Mouse (Mus musculus) brain, adult 2 months (tissue): ENCODE data around the gene Eif3g.

Source experiments
- DNase-seq: peaks from one replicate; pipeline ENCODE4 v3.0.0; 2011; ENCODE audit warnings: low read depth, low spot score

Eif3g gene

GRCm38 (mm10) chr9:20898511-20899073, at the start of gene Eif3g:
Gene Eif3g (minus strand): TSS chr9:20898623.
- DNase-seq, result peak; percentile 95

DNA sequence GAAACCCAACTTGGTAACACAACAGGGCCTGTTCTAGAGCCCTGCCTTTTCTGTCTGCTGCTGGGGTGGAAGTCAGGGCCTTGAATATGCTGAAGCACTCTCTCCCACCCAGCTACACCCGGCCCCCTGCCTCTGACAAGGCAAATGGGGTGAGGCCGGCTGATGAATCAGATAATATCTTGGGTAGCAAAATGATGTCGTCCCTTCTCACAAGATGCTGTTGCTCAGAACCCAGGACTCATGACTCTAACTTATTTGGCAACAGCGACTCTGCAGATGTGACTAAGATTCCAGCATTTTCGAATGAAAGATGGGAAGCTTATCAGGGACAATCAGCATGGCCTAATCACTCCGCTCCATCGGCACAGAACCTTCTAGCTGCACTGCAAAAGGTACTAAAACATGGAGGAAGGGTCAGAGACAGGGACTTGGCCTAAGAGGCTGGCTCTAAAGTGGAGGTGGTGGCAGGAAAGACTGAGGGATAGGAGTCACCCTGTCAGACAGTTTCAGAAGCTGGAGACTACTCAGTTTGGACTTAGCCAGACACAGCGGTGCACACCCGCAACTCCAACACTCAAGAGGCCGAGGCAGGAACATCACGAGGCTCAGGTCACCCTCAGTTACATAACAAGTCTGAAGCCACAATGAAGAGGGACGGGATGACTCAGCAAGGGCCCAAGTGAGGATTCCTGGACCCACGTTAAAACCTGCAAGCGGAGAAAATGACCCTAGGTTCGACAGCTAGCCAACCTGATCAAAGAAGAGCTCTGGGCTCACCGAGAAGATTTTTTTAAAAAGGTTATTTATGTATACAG, 47.9 kb upstream of the Eif3g start:
- peak; percentile 25 for DNase-seq

DNA sequence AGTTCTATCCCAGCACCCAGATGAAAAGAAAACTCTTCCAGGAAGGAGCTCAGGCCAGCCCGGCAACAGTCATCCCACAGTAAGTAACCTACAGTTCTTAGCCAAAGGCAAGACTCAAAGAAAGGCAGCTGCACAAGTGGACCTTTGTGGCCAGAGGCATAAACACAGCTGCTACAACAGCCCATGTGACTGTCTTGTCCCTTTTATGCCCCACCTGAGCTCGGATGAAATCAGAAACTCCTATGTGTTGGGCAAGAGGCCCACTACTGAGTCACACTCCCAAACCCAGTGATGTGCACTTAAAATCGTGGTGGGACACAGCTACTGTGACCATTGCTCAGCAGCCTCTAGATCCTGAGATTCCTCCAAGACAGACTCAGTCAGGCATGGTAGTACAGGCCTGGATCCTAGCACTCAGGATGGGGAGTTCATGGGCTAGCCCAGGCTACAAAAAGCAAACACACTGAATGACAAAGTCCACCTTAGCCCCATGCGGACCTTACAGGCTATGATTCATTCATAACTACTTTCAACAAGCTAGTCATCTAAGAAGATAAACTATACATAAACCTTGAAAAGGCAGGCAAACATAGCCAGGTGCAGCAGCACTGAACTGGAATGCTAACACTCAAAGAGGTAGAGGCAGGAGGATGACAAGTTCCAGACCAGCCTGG, 46.4 kb upstream of the Eif3g start:
- DNase-seq, result no peak

DNA sequence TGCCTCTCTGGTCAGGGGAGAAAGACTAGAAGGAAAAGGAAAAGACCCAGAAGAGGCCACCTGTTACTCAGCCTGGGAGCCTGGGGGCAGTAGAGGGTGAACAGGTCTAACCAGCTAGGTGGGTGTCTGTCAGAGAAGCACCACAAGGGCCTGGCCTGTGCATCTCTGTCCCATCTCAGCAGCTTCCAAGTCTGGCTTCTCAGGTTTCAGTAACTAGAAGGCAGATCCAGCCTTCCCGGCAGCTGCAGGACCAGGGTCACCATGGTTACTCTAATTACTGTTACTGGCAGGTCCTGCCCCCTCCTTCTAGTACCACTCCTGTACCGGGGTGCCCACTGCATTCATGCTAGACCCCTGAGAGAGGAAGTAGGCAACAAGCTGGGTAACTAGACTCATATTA, 45.5 kb upstream of the Eif3g start:
- DNase-seq, result no peak

GRCm38 (mm10) chr9:20943396-20943795, 45.0 kb upstream of the Eif3g start:
- DNase-seq, result peak; percentile 63

DNA sequence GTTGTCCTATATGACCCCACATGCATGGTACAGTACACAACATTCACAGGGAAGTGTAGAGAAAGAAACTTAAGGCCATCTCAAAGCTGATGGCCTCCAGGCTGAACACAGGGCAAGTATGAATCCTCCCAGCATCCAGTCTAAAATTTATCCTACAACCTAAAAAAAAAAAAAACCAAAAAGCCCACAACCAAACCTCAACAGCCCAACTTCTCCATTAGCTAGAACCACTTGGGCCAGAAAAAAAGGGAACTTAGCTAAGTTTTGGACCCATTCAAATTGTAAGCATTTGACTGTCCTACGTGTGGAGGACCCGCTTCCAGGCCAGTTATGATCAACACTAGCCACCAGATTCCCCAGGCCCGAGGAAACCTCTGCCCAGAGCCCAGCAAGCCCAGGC, 24.8 kb upstream of the Eif3g start:
- DNase-seq, result no peak

GRCm38 (mm10) chr9:20916160-20916559, 17.7 kb upstream of the Eif3g start:
- no peak for DNase-seq

GRCm38 (mm10) chr9:20909948-20910347, 11.5 kb upstream of the Eif3g start:
- DNase-seq, result peak; percentile 71

GRCm38 (mm10) chr9:20902174-20902491, 3.7 kb upstream of the Eif3g start:
- no peak for DNase-seq

GRCm38 (mm10) chr9:20901466-20902173, 3.2 kb upstream of the Eif3g start:
- peak; percentile 73 for DNase-seq

DNA sequence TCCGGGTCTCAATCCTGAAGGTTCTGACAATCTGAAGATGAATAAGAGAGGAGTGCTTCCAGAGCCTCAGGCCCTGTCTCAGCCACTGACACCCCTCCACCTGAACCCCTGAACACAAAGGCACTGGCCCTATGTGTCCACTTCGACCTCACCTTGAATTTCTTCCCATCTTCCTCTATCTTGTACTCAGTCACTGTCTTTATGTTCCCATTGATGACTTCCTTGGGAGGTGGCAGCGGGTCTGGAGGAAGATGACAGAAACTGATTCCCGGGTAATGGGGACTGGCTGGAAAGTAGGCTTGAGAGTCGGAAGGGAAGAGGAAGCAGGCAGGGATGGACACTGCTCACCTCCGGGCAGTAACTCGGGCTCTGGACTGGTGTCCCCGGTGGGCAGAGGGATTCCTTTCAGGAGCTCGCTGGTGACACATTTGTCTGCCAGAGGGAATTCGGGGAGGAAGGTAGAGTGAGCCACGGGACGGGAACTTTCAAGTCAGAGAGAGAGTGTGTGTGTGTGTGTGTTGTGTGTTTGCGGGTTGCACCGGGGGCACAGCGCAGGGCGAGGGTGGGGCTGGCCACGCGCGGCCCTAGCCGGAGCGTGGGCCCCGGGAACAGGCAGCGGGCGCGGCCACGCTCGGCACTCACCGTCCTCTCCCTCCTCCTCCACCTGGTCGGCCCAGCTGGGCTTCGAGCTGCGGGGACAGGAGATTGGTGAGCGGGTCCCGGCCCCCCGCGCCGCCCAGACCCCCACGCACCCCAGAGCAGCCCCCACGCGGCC, 500 bp downstream of the Eif3g start:
- DNase-seq, result no peak

- DNase-seq, result no peak
Observed at GRCm38 (mm10) chr9:20895382-20895781, 3.0 kb downstream of the Eif3g start.

DNA sequence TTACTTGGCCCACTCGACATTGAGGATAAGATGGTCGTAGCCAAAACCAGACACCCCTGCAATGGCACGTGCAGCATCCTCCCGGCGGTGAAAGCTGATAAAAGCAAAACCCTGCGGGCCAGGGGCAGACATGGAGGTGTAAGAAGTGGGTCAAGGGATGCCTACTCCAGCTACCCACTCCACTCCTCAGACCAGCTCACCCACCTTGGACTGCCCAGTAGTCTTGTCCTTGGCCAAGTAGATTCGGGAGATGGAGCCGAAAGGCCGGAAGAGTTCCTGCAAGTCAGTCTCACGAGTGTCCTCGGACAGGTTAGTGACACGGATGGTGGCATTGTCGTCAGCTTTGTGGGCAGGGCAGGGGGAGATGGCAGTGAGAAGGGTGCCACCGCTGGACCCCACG, 3.8 kb downstream of the Eif3g start:
- DNase-seq, result no peak

DNA sequence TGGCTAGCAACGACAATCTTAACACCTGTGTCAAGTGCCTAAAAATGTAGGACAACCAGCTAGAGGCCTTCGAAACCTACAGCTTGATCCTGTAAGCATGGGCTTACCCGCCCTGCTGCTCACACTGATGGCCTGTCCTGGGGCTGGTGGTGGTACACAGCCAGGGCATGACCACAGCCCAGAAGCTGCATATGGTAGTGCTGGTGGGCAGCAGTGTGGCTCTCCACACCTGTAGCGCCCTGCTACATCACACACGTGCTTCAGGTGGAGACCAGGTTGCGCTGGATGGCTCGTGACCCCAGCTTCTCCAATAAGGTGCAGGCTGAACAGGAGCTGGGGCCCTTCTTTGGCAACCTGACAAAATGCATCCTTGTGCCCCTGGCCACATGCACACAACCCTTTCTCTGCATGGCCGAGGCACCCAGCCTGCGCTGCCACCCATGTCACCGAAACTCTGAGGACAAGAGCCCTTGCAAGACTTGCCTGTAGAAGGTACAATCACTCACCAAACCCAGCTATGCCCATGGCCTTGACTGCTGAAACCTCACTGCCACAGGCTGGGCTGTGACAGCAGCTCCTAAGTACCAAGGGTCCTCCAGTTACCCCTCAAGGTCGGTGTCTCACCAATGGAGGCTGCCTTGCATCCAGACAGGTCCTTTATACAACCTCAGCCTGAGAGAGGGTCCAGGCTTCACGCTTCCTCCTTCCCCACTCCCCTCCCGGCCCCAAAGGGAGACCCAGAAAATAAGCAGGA, 4.7 kb downstream of the Eif3g start:
- DNase-seq, result no peak

DNA sequence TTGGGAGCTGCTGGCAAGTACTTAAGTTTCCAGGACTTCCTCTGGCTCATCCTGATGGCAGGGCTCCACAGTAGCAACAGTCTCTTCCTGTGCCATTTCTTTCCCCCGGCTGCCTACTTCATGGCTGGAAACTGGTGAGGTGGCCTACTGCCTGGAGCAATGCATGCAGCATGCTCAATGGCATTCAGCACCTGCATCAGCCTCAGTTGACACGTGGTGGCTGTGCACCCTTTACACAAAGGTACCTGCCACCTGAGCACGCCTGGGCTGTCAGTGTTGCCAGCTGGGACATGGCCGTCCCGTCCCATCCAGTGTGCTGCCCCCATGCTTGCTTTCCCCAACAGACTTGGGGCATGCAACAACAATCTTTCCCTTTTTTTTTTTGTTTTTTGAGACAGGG, 5.4 kb downstream of the Eif3g start:
- no peak for DNase-seq

- no peak for DNase-seq
Observed at GRCm38 (mm10) chr9:20892104-20892653, 6.2 kb downstream of the Eif3g start.

- no peak for DNase-seq
Observed at GRCm38 (mm10) chr9:20891339-20892103, 6.9 kb downstream of the Eif3g start.

- DNase-seq, result no peak
Observed at GRCm38 (mm10) chr9:20890411-20890810, 8.0 kb downstream of the Eif3g start.

- DNase-seq, result no peak
Observed at GRCm38 (mm10) chr9:20889185-20890141, 9.0 kb downstream of the Eif3g start.
